Mouse (Mus musculus): ENCODE data around the gene Lrrc74a.

GRCm38 (mm10) chr12:86734319-86734810 lies at the start of gene Lrrc74a:
- TF ChIP-seq POLR2AphosphoS2 (IDR thresholded peaks at IDR 0.05; ENCODE audit: low read depth, low read length): no peak
- TF ChIP-seq MAX (IDR thresholded peaks at IDR 0.05; ENCODE audit: low read length): no peak
- no peak for TF ChIP-seq E2F4 (IDR thresholded peaks at IDR 0.05; ENCODE audit: insufficient replicate concordance, low read depth, low read length)
- no peak for TF ChIP-seq EP300 (IDR thresholded peaks at IDR 0.05; ENCODE audit: low read length)
- TF ChIP-seq POLR2A (IDR thresholded peaks at IDR 0.05; ENCODE audit: low read depth, low read length): no peak
- TF ChIP-seq ZKSCAN1 (IDR thresholded peaks at IDR 0.05; ENCODE audit: borderline replicate concordance, low read depth, low read length): no peak
- TF ChIP-seq ZC3H11A (IDR thresholded peaks at IDR 0.05; ENCODE audit: low read depth, low read length): no peak

All from CH12.LX (cell line).